Mouse (Mus musculus) E14TG2a.4 (cell line): ENCODE measurements around the gene Gm20388.

Experiments
- H3K27me3 ChIP-seq: 2 replicates; pipeline ENCODE4 v1.6.1; 2014; ENCODE audit warnings: low read length, control low read depth; ENCODE audit not compliant: insufficient read depth
- H3K36me3 ChIP-seq: 2 replicates; pipeline ENCODE4 v1.6.1; 2014; ENCODE audit warnings: low read length, control low read depth; ENCODE audit not compliant: insufficient read depth
- H3K4me1 ChIP-seq: replicated peaks from 2 replicates; pipeline ENCODE4 v1.6.1; 2014; ENCODE audit warnings: low read depth, low read length, control low read depth
- H3K4me3 ChIP-seq: replicated peaks from 2 replicates; pipeline ENCODE4 v1.5.1; 2014; ENCODE audit warnings: mild to moderate bottlenecking, low read length
- H3K9me3 ChIP-seq: 2 replicates; pipeline ENCODE4 v1.6.1; 2014; ENCODE audit warnings: low read length, control low read depth
- CTCF ChIP-seq: conservative IDR thresholded peaks from 2 replicates; pipeline ENCODE4 v1.5.1; 2014; ENCODE audit warnings: low read length
- NANOG ChIP-seq: IDR thresholded peaks from 2 replicates; pipeline ENCODE4 v1.6.1; 2014; ENCODE audit warnings: borderline replicate concordance, low read length, mixed read lengths
- POU5F1 ChIP-seq: IDR thresholded peaks from 2 replicates; pipeline ENCODE4 v1.6.1; 2014; ENCODE audit warnings: low read length, borderline replicate concordance

Gene Gm20388

DNA sequence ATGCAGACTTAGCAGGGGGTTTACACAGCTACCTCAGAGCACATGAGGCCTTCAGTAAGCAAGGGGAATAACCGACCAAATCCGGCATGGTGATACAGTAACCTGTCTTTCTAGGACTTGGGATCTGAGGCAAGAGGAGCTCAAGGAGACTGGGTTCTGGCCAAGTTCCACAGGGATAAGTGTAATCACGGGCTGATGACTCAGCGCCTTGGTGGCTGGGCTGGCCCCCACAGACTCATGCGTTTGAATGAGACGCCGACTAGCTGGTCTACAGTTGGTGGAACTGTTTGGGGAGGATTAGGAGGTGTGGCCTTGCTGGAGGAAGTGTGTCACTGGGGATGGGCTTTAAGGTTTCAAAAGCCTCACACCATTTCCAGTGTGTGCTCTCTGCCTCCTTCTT is 428.0 kb downstream of the Gm20388 start:
- H3K9me3 ChIP-seq: peaks cover 9% of the 10 kb centered on the region
- H3K4me3 ChIP-seq: 0 out of 2 replicates have a peak overlapping the region, but pooled peaks have one; percentile 77
- no peaks in the 10 kb centered on the region for H3K36me3 ChIP-seq
- peaks cover 88% of the 10 kb centered on the region for H3K4me1 ChIP-seq
- TF ChIP-seq CTCF: no peak
- no peak for TF ChIP-seq POU5F1
- no peak for TF ChIP-seq NANOG
- 0 out of 2 replicates have a peak, but pooled peaks cover under 1% of the 10 kb centered on the region for H3K27me3 ChIP-seq

GRCm38 (mm10) chr8:120339743-120340142 is 429.1 kb downstream of the Gm20388 start:
- H3K27me3 ChIP-seq: 0 out of 2 replicates have a peak, but pooled peaks cover 7% of the 10 kb centered on the region

GRCm38 (mm10) chr8:120341124-120341523 is 430.5 kb downstream of the Gm20388 start:
- Histone ChIP-seq H3K4me3 (peak overlapping the region; percentile 46), H3K36me3 (no peaks in the 10 kb centered on the region), H3K27me3 (0 out of 2 replicates have a peak, but pooled peaks cover 7% of the 10 kb centered on the region), H3K9me3 (peaks cover 9% of the 10 kb centered on the region), H3K4me1 (peaks cover 79% of the 10 kb centered on the region)
- TF ChIP-seq NANOG (no peak), CTCF (no peak), POU5F1 (no peak)

More at GRCm38 (mm10) chr8:120339743-120340142, 429.1 kb downstream of the Gm20388 start:
- no peaks in the 10 kb centered on the region for H3K36me3 ChIP-seq
- peaks cover 89% of the 10 kb centered on the region for H3K4me1 ChIP-seq
- no peak overlapping the region for H3K4me3 ChIP-seq
- peaks cover 9% of the 10 kb centered on the region for H3K9me3 ChIP-seq
- TF ChIP-seq POU5F1 (no peak), NANOG (no peak), CTCF (no peak)

GRCm38 (mm10) chr8:120342847-120343548 is 432.4 kb downstream of the Gm20388 start:
- H3K9me3 ChIP-seq: peaks cover 9% of the 10 kb centered on the region
- H3K4me3 ChIP-seq: no peak overlapping the region
- TF ChIP-seq POU5F1 (no peak), CTCF (no peak), NANOG (no peak)
- peaks cover 19% of the 10 kb centered on the region for H3K27me3 ChIP-seq
- no peaks in the 10 kb centered on the region for H3K36me3 ChIP-seq
- H3K4me1 ChIP-seq: peaks cover 74% of the 10 kb centered on the region

GRCm38 (mm10) chr8:120343582-120343981 is 432.9 kb downstream of the Gm20388 start:
- no peak overlapping the region for H3K4me3 ChIP-seq
- H3K27me3 ChIP-seq: peaks cover 24% of the 10 kb centered on the region
- peaks cover 9% of the 10 kb centered on the region for H3K9me3 ChIP-seq
- TF ChIP-seq POU5F1 (no peak), NANOG (no peak), CTCF (no peak)
- H3K36me3 ChIP-seq: no peaks in the 10 kb centered on the region
- H3K4me1 ChIP-seq: peaks cover 74% of the 10 kb centered on the region

DNA sequence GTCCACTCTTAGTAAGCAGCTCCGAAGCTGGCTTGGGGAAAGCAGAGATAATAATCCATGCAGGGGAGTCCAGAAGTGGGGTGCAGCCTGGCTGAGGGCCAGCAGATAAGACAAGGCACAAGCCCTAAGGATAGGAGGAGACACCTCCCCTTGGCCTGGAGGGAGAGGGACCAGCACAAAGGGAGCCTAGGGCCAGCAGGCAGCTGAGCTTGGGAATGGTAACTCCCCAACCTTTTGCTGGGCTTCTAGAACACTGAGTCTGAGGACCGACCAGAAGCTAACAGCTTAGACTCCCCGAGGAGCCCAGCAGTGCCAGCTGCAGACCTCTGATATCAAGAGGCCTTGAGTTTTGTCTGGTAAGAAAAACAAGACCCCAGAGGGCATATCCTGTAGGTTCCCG is 433.5 kb downstream of the Gm20388 start:
- H3K4me1 ChIP-seq: peaks cover 75% of the 10 kb centered on the region
- TF ChIP-seq POU5F1 (no peak), CTCF (no peak), NANOG (no peak)

DNA sequence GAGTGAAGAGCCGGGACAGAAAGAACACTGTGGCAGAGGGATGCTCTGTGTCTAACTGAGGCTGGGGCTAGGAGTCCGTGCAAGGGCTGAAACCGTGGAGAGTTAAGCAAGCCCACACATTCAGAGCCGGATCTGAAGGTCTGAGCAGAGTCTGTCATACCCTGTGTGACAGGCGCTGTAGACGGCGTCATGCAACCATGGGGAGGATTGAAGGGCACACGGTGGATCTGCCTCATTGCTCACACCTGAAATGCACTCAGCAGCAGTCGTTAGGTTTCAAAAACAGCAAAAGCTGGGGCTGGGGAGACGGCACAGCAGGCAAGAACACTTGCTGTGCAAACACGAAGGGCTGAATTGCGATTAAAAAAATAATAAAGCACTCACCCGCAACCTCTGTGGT is 433.9 kb downstream of the Gm20388 start:
- no peaks in the 10 kb centered on the region for H3K9me3 ChIP-seq
- TF ChIP-seq NANOG (no peak), CTCF (no peak), POU5F1 (no peak)
- H3K4me3 ChIP-seq: no peak overlapping the region
- H3K27me3 ChIP-seq: peaks cover 29% of the 10 kb centered on the region
- peaks cover 74% of the 10 kb centered on the region for H3K4me1 ChIP-seq
- H3K36me3 ChIP-seq: no peaks in the 10 kb centered on the region

More for the DNA sequence above, 433.5 kb downstream of the Gm20388 start:
- H3K36me3 ChIP-seq: no peaks in the 10 kb centered on the region
- H3K4me3 ChIP-seq: no peak overlapping the region
- peaks cover 29% of the 10 kb centered on the region for H3K27me3 ChIP-seq
- peaks cover 3% of the 10 kb centered on the region for H3K9me3 ChIP-seq

- Histone ChIP-seq H3K4me3 (no peak overlapping the region), H3K36me3 (no peaks in the 10 kb centered on the region), H3K27me3 (peaks cover 47% of the 10 kb centered on the region), H3K4me1 (peaks cover 63% of the 10 kb centered on the region), H3K9me3 (no peaks in the 10 kb centered on the region)
- TF ChIP-seq POU5F1 (no peak), CTCF (no peak), NANOG (no peak)
Observed at GRCm38 (mm10) chr8:120347734-120348341, 437.2 kb downstream of the Gm20388 start.

DNA sequence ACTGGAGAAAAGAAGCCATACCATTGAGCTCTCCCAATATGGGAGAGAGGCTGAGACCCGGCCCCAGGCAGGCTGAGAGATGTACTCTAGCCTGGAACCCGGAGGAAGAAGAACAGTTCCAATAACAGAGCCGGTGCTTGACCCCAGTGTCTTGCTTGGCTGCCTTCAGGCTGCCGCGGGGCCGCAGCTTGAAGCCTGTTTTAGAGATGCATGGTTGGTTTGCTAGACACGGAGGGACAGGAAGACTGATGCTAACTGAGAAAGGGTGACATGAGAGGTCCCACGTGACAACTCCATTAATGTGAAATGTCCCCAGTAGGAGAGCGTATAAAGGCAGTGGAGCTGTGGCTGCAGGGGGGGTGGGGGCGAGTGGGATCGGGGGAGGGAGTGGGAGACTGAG is 438.3 kb downstream of the Gm20388 start:
- no peak overlapping the region for H3K4me3 ChIP-seq
- H3K27me3 ChIP-seq: peaks cover 51% of the 10 kb centered on the region
- no peaks in the 10 kb centered on the region for H3K36me3 ChIP-seq
- H3K9me3 ChIP-seq: no peaks in the 10 kb centered on the region
- TF ChIP-seq POU5F1: no peak
- TF ChIP-seq CTCF: no peak
- no peak for TF ChIP-seq NANOG
- H3K4me1 ChIP-seq: peaks cover 66% of the 10 kb centered on the region
